Mouse (Mus musculus): Measurements from ENCODE around the gene Brpf3. TPM values are rescaled to one million over a fixed set of nuclear protein-coding genes. Genes with fewer than 3 reads are reported as not detected.

Gene Brpf3
- total and polyA plus RNA-seq, 3 experiments: 3.4 to 87.3 (median 30.9) TPM

GRCm38 (mm10) chr17:28776817-28777216 is 24.1 kb upstream of the Brpf3 start:
- no peak for ATAC-seq (ENCODE audit: extremely low read depth, insufficient number of reproducible peaks, low FRiP score, poor library complexity, severe bottlenecking)
- TF ChIP-seq GATA1 (IDR thresholded peaks at IDR 0.05; ENCODE audit: borderline replicate concordance, low read length) (no peak), CTCF (IDR thresholded peaks at IDR 0.05; ENCODE audit: low read depth, low read length) (no peak), GATA2 (IDR thresholded peaks at IDR 0.05; ENCODE audit: borderline replicate concordance, low read depth, low read length) (no peak), POLR2AphosphoS5 (IDR thresholded peaks at IDR 0.05; ENCODE audit: insufficient replicate concordance, low read depth, low read length) (no peak), TAL1 (conservative IDR thresholded peaks at IDR 0.05; ENCODE audit: low read depth, low read length) (no peak)

GRCm38 (mm10) chr17:28777231-28778005 is 23.5 kb upstream of the Brpf3 start:
- Histone ChIP-seq H3K4me3 (ENCODE audit: low read depth, low read length) (no peak overlapping the region), H3K9me3 (replicated peaks) (peaks cover 2% of the 10 kb centered on the region), H3K36me3 (replicated peaks) (no peaks in the 10 kb centered on the region), H3K27me3 (ENCODE audit: insufficient read depth, low read length) (peaks cover 21% of the 10 kb centered on the region; the same call in 1 of the 2 replicates), H3K4me1 (ENCODE audit: insufficient read depth, low read depth, low read length) (no peaks in the 10 kb centered on the region)
- TF ChIP-seq CTCF (IDR thresholded peaks at IDR 0.05; ENCODE audit: low read depth, low read length): no peak
- no peak for ATAC-seq (ENCODE audit: extremely low read depth, insufficient number of reproducible peaks, low FRiP score, poor library complexity, severe bottlenecking)
- DNase-seq (ENCODE audit: low spot score): no peak

More at GRCm38 (mm10) chr17:28776817-28777216, 24.1 kb upstream of the Brpf3 start:
- Histone ChIP-seq H3K4me3 (ENCODE audit: low read depth, low read length) (no peak overlapping the region), H3K9me3 (replicated peaks) (peaks cover 2% of the 10 kb centered on the region), H3K36me3 (replicated peaks) (no peaks in the 10 kb centered on the region), H3K4me1 (ENCODE audit: insufficient read depth, low read depth, low read length) (no peaks in the 10 kb centered on the region), H3K27me3 (ENCODE audit: insufficient read depth, low read length) (peaks cover 21% of the 10 kb centered on the region; the same call in 1 of the 2 replicates)
- no peak for DNase-seq (ENCODE audit: low spot score)

GRCm38 (mm10) chr17:28779735-28780134 is 21.2 kb upstream of the Brpf3 start:
- DNase-seq (ENCODE audit: low spot score): no peak
- Histone ChIP-seq H3K27me3 (ENCODE audit: insufficient read depth, low read length) (peaks cover 21% of the 10 kb centered on the region), H3K36me3 (replicated peaks) (no peaks in the 10 kb centered on the region), H3K4me1 (ENCODE audit: insufficient read depth, low read depth, low read length) (no peaks in the 10 kb centered on the region), H3K4me3 (ENCODE audit: low read depth, low read length) (no peak overlapping the region), H3K9me3 (replicated peaks) (no peaks in the 10 kb centered on the region; the same call in 1 of the 2 replicates)
- no peak for TF ChIP-seq GATA1 (IDR thresholded peaks at IDR 0.05; ENCODE audit: borderline replicate concordance, low read length)
- no peak for TF ChIP-seq GATA2 (IDR thresholded peaks at IDR 0.05; ENCODE audit: borderline replicate concordance, low read depth, low read length)
- TF ChIP-seq CTCF (IDR thresholded peaks at IDR 0.05; ENCODE audit: low read depth, low read length): no peak
- TF ChIP-seq TAL1 (conservative IDR thresholded peaks at IDR 0.05; ENCODE audit: low read depth, low read length): no peak
- no peak for TF ChIP-seq POLR2AphosphoS5 (IDR thresholded peaks at IDR 0.05; ENCODE audit: insufficient replicate concordance, low read depth, low read length)
- no peak for ATAC-seq (ENCODE audit: extremely low read depth, insufficient number of reproducible peaks, low FRiP score, poor library complexity, severe bottlenecking)

- ATAC-seq (ENCODE audit: extremely low read depth, insufficient number of reproducible peaks, low FRiP score, poor library complexity, severe bottlenecking): no peak
Observed at GRCm38 (mm10) chr17:28780836-28781235, 20.1 kb upstream of the Brpf3 start.

GRCm38 (mm10) chr17:28781290-28782045 is 19.4 kb upstream of the Brpf3 start:
- Histone ChIP-seq H3K4me1 (ENCODE audit: insufficient read depth, low read depth, low read length) (no peaks in the 10 kb centered on the region), H3K4me3 (ENCODE audit: low read depth, low read length) (no peak overlapping the region), H3K9me3 (replicated peaks) (no peaks in the 10 kb centered on the region), H3K27me3 (ENCODE audit: insufficient read depth, low read length) (peaks cover 20% of the 10 kb centered on the region), H3K36me3 (replicated peaks) (no peaks in the 10 kb centered on the region)
- TF ChIP-seq GATA1 (IDR thresholded peaks at IDR 0.05; ENCODE audit: borderline replicate concordance, low read length) (no peak), GATA2 (IDR thresholded peaks at IDR 0.05; ENCODE audit: borderline replicate concordance, low read depth, low read length) (no peak), CTCF (IDR thresholded peaks at IDR 0.05; ENCODE audit: low read depth, low read length) (no peak)
- ATAC-seq (ENCODE audit: extremely low read depth, insufficient number of reproducible peaks, low FRiP score, poor library complexity, severe bottlenecking) (no peak), DNase-seq (ENCODE audit: low spot score) (no peak)

More at GRCm38 (mm10) chr17:28780836-28781235, 20.1 kb upstream of the Brpf3 start:
- Histone ChIP-seq H3K4me3 (ENCODE audit: low read depth, low read length) (no peak overlapping the region), H3K27me3 (ENCODE audit: insufficient read depth, low read length) (peaks cover 22% of the 10 kb centered on the region), H3K4me1 (ENCODE audit: insufficient read depth, low read depth, low read length) (no peaks in the 10 kb centered on the region), H3K9me3 (replicated peaks) (no peaks in the 10 kb centered on the region), H3K36me3 (replicated peaks) (no peaks in the 10 kb centered on the region)
- no peak for DNase-seq (ENCODE audit: low spot score)
- TF ChIP-seq GATA1 (IDR thresholded peaks at IDR 0.05; ENCODE audit: borderline replicate concordance, low read length): no peak
- no peak for TF ChIP-seq TAL1 (conservative IDR thresholded peaks at IDR 0.05; ENCODE audit: low read depth, low read length)
- TF ChIP-seq GATA2 (IDR thresholded peaks at IDR 0.05; ENCODE audit: borderline replicate concordance, low read depth, low read length): no peak
- no peak for TF ChIP-seq CTCF (IDR thresholded peaks at IDR 0.05; ENCODE audit: low read depth, low read length)
- TF ChIP-seq POLR2AphosphoS5 (IDR thresholded peaks at IDR 0.05; ENCODE audit: insufficient replicate concordance, low read depth, low read length): no peak

- DNase-seq (ENCODE audit: low spot score) (no peak), ATAC-seq (ENCODE audit: extremely low read depth, insufficient number of reproducible peaks, low FRiP score, poor library complexity, severe bottlenecking) (no peak)
Observed at GRCm38 (mm10) chr17:28785036-28785435, 15.9 kb upstream of the Brpf3 start.

More at GRCm38 (mm10) chr17:28785036-28785435, 15.9 kb upstream of the Brpf3 start:
- H3K4me1 ChIP-seq (ENCODE audit: insufficient read depth, low read depth, low read length): no peaks in the 10 kb centered on the region
- H3K27me3 ChIP-seq (ENCODE audit: insufficient read depth, low read length): peaks cover 16% of the 10 kb centered on the region
- TF ChIP-seq GATA1 (IDR thresholded peaks at IDR 0.05; ENCODE audit: borderline replicate concordance, low read length) (no peak), POLR2AphosphoS5 (IDR thresholded peaks at IDR 0.05; ENCODE audit: insufficient replicate concordance, low read depth, low read length) (no peak), TAL1 (conservative IDR thresholded peaks at IDR 0.05; ENCODE audit: low read depth, low read length) (no peak), CTCF (IDR thresholded peaks at IDR 0.05; ENCODE audit: low read depth, low read length) (no peak), GATA2 (IDR thresholded peaks at IDR 0.05; ENCODE audit: borderline replicate concordance, low read depth, low read length) (no peak)
- no peaks in the 10 kb centered on the region for H3K36me3 ChIP-seq (replicated peaks)
- no peak overlapping the region for H3K4me3 ChIP-seq (ENCODE audit: low read depth, low read length)
- no peaks in the 10 kb centered on the region for H3K9me3 ChIP-seq (replicated peaks)
